Mouse (Mus musculus) adrenal gland, postnatal 4 days (tissue): ENCODE data around the gene Ctnnd2. TPM values are rescaled to one million over a fixed set of nuclear protein-coding genes. Genes with fewer than 3 reads are reported as not detected.

Experiments used
- DNase-seq, 2 experiments: peaks; one replicate each; pipeline ENCODE4 v3.0.0; 2021 to 2022; ENCODE audit warnings: low spot score in 2 of 2, mixed read lengths in 2 of 2
- total RNA-seq, 2 experiments: library from RNA; stranded (reverse); gene quantifications; 2 replicates each; pipeline ENCODE4 v1.2.3; 2021

Ctnnd2 gene
- total RNA-seq, 2 experiments from 2014 or later, result 10.2 to 10.4 TPM

- DNase-seq, result no peak
These were observed 685.1 kb downstream of the Ctnnd2 start for GRCm38 (mm10) chr15:30857277-30858176.

- DNase-seq, result no peak
These were observed 695.0 kb downstream of the Ctnnd2 start for GRCm38 (mm10) chr15:30867429-30867828.

- DNase-seq, result no peak
These were observed 697.5 kb downstream of the Ctnnd2 start for GRCm38 (mm10) chr15:30869673-30870512.

- DNase-seq, result no peak
These were observed 703.1 kb downstream of the Ctnnd2 start for GRCm38 (mm10) chr15:30875523-30875922.

- no peak for DNase-seq
These were observed 712.4 kb downstream of the Ctnnd2 start for GRCm38 (mm10) chr15:30884692-30885334.

GRCm38 (mm10) chr15:30885410-30885809, 713.0 kb downstream of the Ctnnd2 start:
- DNase-seq, result no peak

GRCm38 (mm10) chr15:30887559-30887958, 715.2 kb downstream of the Ctnnd2 start:
- no peak for DNase-seq

GRCm38 (mm10) chr15:30891986-30892385, 719.6 kb downstream of the Ctnnd2 start:
- DNase-seq, result no peak

- no peak for DNase-seq
These were observed 722.7 kb downstream of the Ctnnd2 start for GRCm38 (mm10) chr15:30895063-30895462.

GRCm38 (mm10) chr15:30897342-30897741, 724.9 kb downstream of the Ctnnd2 start:
- no peak for DNase-seq

- DNase-seq, result no peak
These were observed 735.6 kb downstream of the Ctnnd2 start for GRCm38 (mm10) chr15:30908027-30908426.

- no peak for DNase-seq
These were observed 741.0 kb downstream of the Ctnnd2 start for GRCm38 (mm10) chr15:30913360-30913759.

- DNase-seq, result no peak
These were observed 753.4 kb downstream of the Ctnnd2 start for GRCm38 (mm10) chr15:30925838-30926237.

GRCm38 (mm10) chr15:30927632-30928031, 755.2 kb downstream of the Ctnnd2 start:
- no peak for DNase-seq

GRCm38 (mm10) chr15:30931906-30932305, 759.5 kb downstream of the Ctnnd2 start:
- no peak for DNase-seq

GRCm38 (mm10) chr15:30945863-30946262, 773.5 kb downstream of the Ctnnd2 start:
- DNase-seq, result no peak

- no peak for DNase-seq
These were observed 786.1 kb downstream of the Ctnnd2 start for GRCm38 (mm10) chr15:30958513-30958912.

- DNase-seq, result no peak
These were observed 790.2 kb downstream of the Ctnnd2 start for GRCm38 (mm10) chr15:30962421-30963160.

- DNase-seq, result no peak
These were observed 791.7 kb downstream of the Ctnnd2 start for GRCm38 (mm10) chr15:30964046-30964445.

- no peak for DNase-seq
These were observed 792.7 kb downstream of the Ctnnd2 start for GRCm38 (mm10) chr15:30964865-30965679.
